Mouse (Mus musculus) heart, adult 2 months (tissue): ENCODE measurements around the gene Shmt2. TPM values are rescaled to one million over a fixed set of nuclear protein-coding genes. Genes with fewer than 3 reads are reported as not detected.

ENCODE experiments used
- DNase-seq, 2 experiments: peaks; one replicate each; pipeline ENCODE4 v3.0.0; 2021
- H3K27ac ChIP-seq: fragments of 200-600 bp; 2 replicates; pipeline ENCODE4 v1.8.1; 2022
- H3K27me3 ChIP-seq: fragments of 200-500 bp; 2 replicates; pipeline ENCODE4 v1.6.1; 2012; ENCODE audit warnings: mild to moderate bottlenecking, low read length, inconsistent platforms, mixed read lengths; ENCODE audit not compliant: control insufficient read depth, insufficient read depth
- H3K36me3 ChIP-seq: fragments of 200-500 bp; 2 replicates; pipeline ENCODE4 v1.6.1; 2012; ENCODE audit warnings: low read length, inconsistent platforms; ENCODE audit not compliant: control insufficient read depth, insufficient read depth
- H3K4me1 ChIP-seq: fragments of 200-500 bp; 2 replicates; pipeline ENCODE4 v1.6.1; 2011; ENCODE audit warnings: low read length; ENCODE audit not compliant: control insufficient read depth, insufficient read depth
- H3K4me3 ChIP-seq: fragments of 200-600 bp; 2 replicates; pipeline ENCODE4 v1.8.1; 2022
- H3K79me2 ChIP-seq: fragments of 200-500 bp; replicated peaks from 2 replicates; pipeline ENCODE4 v1.6.1; 2012; ENCODE audit warnings: mild to moderate bottlenecking, inconsistent platforms, low read length, moderate library complexity, mixed read lengths; ENCODE audit not compliant: control insufficient read depth, insufficient read depth
- H3K9ac ChIP-seq: fragments of 200-500 bp; 2 replicates; pipeline ENCODE4 v1.6.1; 2012; ENCODE audit warnings: low read depth, mild to moderate bottlenecking, control low read depth, inconsistent platforms, low read length, mixed read lengths
- CTCF ChIP-seq: fragments of 200-600 bp; IDR thresholded peaks from 2 replicates; pipeline ENCODE4 v1.8.1; 2022; ENCODE audit warnings: antibody characterized with exemption, mild to moderate bottlenecking, moderate library complexity
- EP300 ChIP-seq: fragments of 200-500 bp; IDR thresholded peaks from 2 replicates; pipeline ENCODE4 v1.6.1; 2011; ENCODE audit warnings: low read depth, low read length, control low read depth; ENCODE audit not compliant: insufficient read depth
- POLR2A ChIP-seq: fragments of 200-500 bp; IDR thresholded peaks from 2 replicates; pipeline ENCODE4 v1.6.1; 2011; ENCODE audit warnings: mild to moderate bottlenecking, low read depth, low read length, control low read depth; ENCODE audit not compliant: insufficient read depth
- WGBS: fragments of 180-500 bp; shearing (Covaris S2); methylation state at CpG from one replicate; pipeline ENCODE4 v1.1.7; 2018; 5-methylcytosine and 5-hydroxymethylcytosine counted together
- intact Hi-C: fragments of 180-260 bp; cut with DNase I; formaldehyde crosslinking; loops from one replicate; pipeline ENCODE4 v1.15.1; 2025
- polyA plus RNA-seq: library from polyadenylated mRNA; depleted of rRNA; stranded (reverse); fragments of >200 nt; gene quantifications from 2 replicates; pipeline ENCODE4 v1.2.3, GENCODE M21; 2012
- total RNA-seq, 2 experiments: library from RNA; stranded (reverse); gene quantifications; 2 replicates each; pipeline ENCODE4 v1.2.3; 2021

Shmt2 gene
- total and polyA plus RNA-seq, 3 experiments = 42.6 to 67.0 (median 43.4) TPM

- peak; percentile 64 for DNase-seq
- intact Hi-C loops = no loop called here
- H3K27me3 ChIP-seq = no peaks in the 10 kb centered on the region
- H3K79me2 ChIP-seq = no peaks in the 10 kb centered on the region
- 21% methylated on average over 30 of the region's 30 CpGs for WGBS
- H3K36me3 ChIP-seq = no peaks in the 10 kb centered on the region
- H3K4me3 ChIP-seq = peak overlapping the region; percentile 13; the same call in 1 of the 2 replicates
- peaks cover 8% of the 10 kb centered on the region; the same call in 1 of the 2 replicates for H3K4me1 ChIP-seq
- H3K27ac ChIP-seq = peak overlapping the region; percentile 63
- TF ChIP-seq EP300 (0 out of 2 replicates have a peak, but pooled peaks have one; percentile 13), POLR2A (no peak), CTCF (no peak)
- peak overlapping the region; percentile 53 for H3K9ac ChIP-seq
These were observed 5.5 kb downstream of the Shmt2 start for GRCm38 (mm10) chr10:127516576-127517260.

GRCm38 (mm10) chr10:127515983-127516459 is 6.2 kb downstream of the Shmt2 start:
- peak overlapping the region; percentile 58 for H3K27ac ChIP-seq
- H3K4me3 ChIP-seq = no peak overlapping the region
- no peaks in the 10 kb centered on the region for H3K79me2 ChIP-seq
- intact Hi-C loops = no loop called here
- H3K27me3 ChIP-seq = no peaks in the 10 kb centered on the region
- peaks cover 6% of the 10 kb centered on the region; the same call in 1 of the 2 replicates for H3K4me1 ChIP-seq
- no peaks in the 10 kb centered on the region for H3K36me3 ChIP-seq
- H3K9ac ChIP-seq = peak overlapping the region; percentile 28
- TF ChIP-seq CTCF (no peak), POLR2A (no peak), EP300 (no peak)
- 50% methylated on average over 8 of the region's 8 CpGs for WGBS
- no peak for DNase-seq

GRCm38 (mm10) chr10:127515271-127515982 is 6.8 kb downstream of the Shmt2 start:
- WGBS = 40% methylated on average over 9 of the region's 9 CpGs

GRCm38 (mm10) chr10:127514764-127515163 is 7.5 kb downstream of the Shmt2 start, which contains the start of gene Ndufa4l2:
Gene Ndufa4l2 (plus strand): TSS chr10:127514967.
- H3K9ac ChIP-seq = peak within 1 kb of the TSS; percentile 45
- TF ChIP-seq EP300 (no peak), CTCF (no peak), POLR2A (peak; percentile 60)
- peak; percentile 78 to 79 for DNase-seq
- WGBS = 21% methylated on average over 6 of the region's 6 CpGs
- H3K36me3 ChIP-seq = no peaks in the 10 kb centered on the region
- H3K27ac ChIP-seq = peak within 1 kb of the TSS; percentile 58
- H3K27me3 ChIP-seq = no peaks in the 10 kb centered on the region
- peaks cover 6% of the 10 kb centered on the region; the same call in 1 of the 2 replicates for H3K4me1 ChIP-seq
- H3K79me2 ChIP-seq = no peaks in the 10 kb centered on the region
- intact Hi-C loops = loop anchor here (5.0 kb wide), 1 partner anchor 108 kb away; the partner anchor contains the start of gene Lrp1
- H3K4me3 ChIP-seq = peak within 1 kb of the TSS; percentile 22; the same call in 1 of the 2 replicates

More at GRCm38 (mm10) chr10:127515271-127515982, 6.8 kb downstream of the Shmt2 start:
- no peaks in the 10 kb centered on the region for H3K79me2 ChIP-seq
- TF ChIP-seq CTCF = no peak
- 0 out of 2 replicates have a peak, but pooled peaks have one; percentile 23 for TF ChIP-seq POLR2A
- peaks cover 6% of the 10 kb centered on the region; the same call in 1 of the 2 replicates for H3K4me1 ChIP-seq
- H3K27ac ChIP-seq = peak overlapping the region; percentile 58
- H3K27me3 ChIP-seq = no peaks in the 10 kb centered on the region
- H3K9ac ChIP-seq = peak overlapping the region; percentile 45
- H3K4me3 ChIP-seq = peak overlapping the region; percentile 22; the same call in 1 of the 2 replicates
- DNase-seq = peak in 1 of 2 experiments; percentile 24
- intact Hi-C loops = no loop called here
- H3K36me3 ChIP-seq = no peaks in the 10 kb centered on the region

GRCm38 (mm10) chr10:127514111-127514698 is 8.0 kb downstream of the Shmt2 start:
- DNase-seq = no peak
- Histone ChIP-seq H3K79me2 (no peaks in the 10 kb centered on the region), H3K4me3 (no peak overlapping the region), H3K36me3 (no peaks in the 10 kb centered on the region), H3K27me3 (peaks cover under 1% of the 10 kb centered on the region; the same call in 1 of the 2 replicates), H3K9ac (no peak overlapping the region), H3K4me1 (peaks cover 6% of the 10 kb centered on the region; the same call in 1 of the 2 replicates), H3K27ac (peak overlapping the region; percentile 58)
- intact Hi-C loops = loop anchor here (5.0 kb wide), 1 partner anchor 108 kb away; the partner anchor contains the start of gene Lrp1
- TF ChIP-seq POLR2A = no peak
- TF ChIP-seq EP300 = no peak
- no peak for TF ChIP-seq CTCF
- WGBS = 43% methylated on average over 13 of the region's 13 CpGs
